Mouse (Mus musculus) heart, embryonic 14.5 days (tissue): ENCODE measurements at regions not wholly inside any gene's neighbourhood (a gene's known extent, or its start where the extent isn't known, plus 50 kb on each side); places are given as distances from the start of the nearest gene placed in this dataset.

Experiments
- ATAC-seq: fragments of 200-750 bp; cut with Nextera tagmentation; 2 replicates; pipeline ENCODE4 v1.8.0; 2017; ENCODE audit warnings: low read depth, moderate TSS enrichment; ENCODE audit not compliant: insufficient number of reproducible peaks, insufficient read depth, low FRiP score
- H3K27ac ChIP-seq, 2 experiments: fragments of 200-500 bp in 1 of 2; fragments of 300-500 bp in 1 of 2; sonication (generic) in 1 of 2; replicated peaks in 1 of 2; 2 replicates each; pipeline ENCODE4 v1.5.1; 2012 to 2014; ENCODE audit warnings: low read depth in 2 of 2, low read length in 2 of 2, control low read depth in 1 of 2, mild to moderate bottlenecking in 1 of 2, mixed read lengths in 1 of 2; ENCODE audit not compliant: control insufficient read depth in 1 of 2, insufficient read depth in 1 of 2
- H3K27me3 ChIP-seq: fragments of 300-500 bp; sonication (generic); 2 replicates; pipeline ENCODE4 v1.6.1; 2014; ENCODE audit warnings: mild to moderate bottlenecking, low read length, control low read depth; ENCODE audit not compliant: control insufficient read depth, insufficient read depth
- H3K36me3 ChIP-seq: fragments of 300-500 bp; sonication (generic); 2 replicates; pipeline ENCODE4 v1.6.1; 2014; ENCODE audit warnings: mild to moderate bottlenecking, control low read depth, low read length, mixed read lengths; ENCODE audit not compliant: control insufficient read depth, insufficient read depth
- H3K4me1 ChIP-seq, 2 experiments: fragments of 200-500 bp in 1 of 2; fragments of 300-500 bp in 1 of 2; sonication (generic) in 1 of 2; 2 replicates each; pipeline ENCODE4 v1.6.1; 2012 to 2014; ENCODE audit warnings: low read length in 2 of 2, control low read depth in 1 of 2, mixed read lengths in 1 of 2; ENCODE audit not compliant: control insufficient read depth in 2 of 2, insufficient read depth in 2 of 2
- H3K4me2 ChIP-seq: fragments of 300-500 bp; sonication (generic); 2 replicates; pipeline ENCODE4 v1.6.1; 2014; ENCODE audit warnings: mild to moderate bottlenecking, low read length
- H3K4me3 ChIP-seq, 2 experiments: fragments of 200-500 bp in 1 of 2; fragments of 300-500 bp in 1 of 2; sonication (generic) in 1 of 2; 2 replicates each; pipeline ENCODE4 v1.5.1; 2012 to 2014; ENCODE audit warnings: low read length in 2 of 2, mild to moderate bottlenecking in 2 of 2, control low read depth in 1 of 2, low read depth in 1 of 2, moderate library complexity in 1 of 2; ENCODE audit not compliant: control insufficient read depth in 1 of 2, insufficient read depth in 1 of 2
- H3K9ac ChIP-seq: fragments of 300-500 bp; sonication (generic); 2 replicates; pipeline ENCODE4 v1.6.1; 2014; ENCODE audit warnings: mild to moderate bottlenecking, low read length
- H3K9me3 ChIP-seq: fragments of 300-500 bp; sonication (generic); 2 replicates; pipeline ENCODE4 v1.6.1; 2016; ENCODE audit warnings: low read length, control low read depth; ENCODE audit not compliant: control insufficient read depth
- WGBS: fragments of 180-500 bp; shearing (Covaris S2); extraction: QIAGEN DNeasy Blood & Tissue Kit; methylation state at CpG from one replicate; pipeline ENCODE4 v1.1.7; 2014; 5-methylcytosine and 5-hydroxymethylcytosine counted together

DNA sequence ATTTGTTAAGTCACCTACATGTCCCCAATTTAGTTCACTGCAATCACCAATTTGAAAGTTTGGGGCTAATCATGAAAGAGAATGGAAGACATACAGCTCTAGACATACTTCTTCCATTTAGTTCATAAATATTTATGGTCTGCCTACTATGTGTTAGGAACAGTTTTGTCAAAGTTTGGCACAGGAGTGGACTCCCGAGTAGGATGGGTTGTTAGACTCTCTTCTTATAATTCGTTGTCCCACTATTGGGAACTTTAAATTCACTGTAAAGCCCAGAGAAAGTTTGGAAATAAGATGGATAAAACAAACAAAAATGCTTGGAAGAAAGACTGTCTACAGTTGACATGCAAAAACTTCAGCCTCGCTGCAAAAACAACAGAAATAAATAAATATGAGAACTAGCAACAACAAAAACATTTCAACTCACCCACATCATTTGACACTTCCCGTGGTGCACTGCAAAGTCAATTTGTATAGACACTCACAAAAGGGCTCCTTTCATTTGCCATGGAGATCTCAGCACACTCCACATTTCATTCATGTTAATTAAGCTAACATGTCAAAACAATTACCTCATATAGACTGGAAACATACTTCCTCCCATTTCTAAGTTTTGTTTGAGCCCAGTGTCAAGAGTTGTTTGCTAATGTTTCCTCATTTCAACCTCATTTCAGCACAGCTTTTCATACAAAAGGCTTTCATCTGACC is 570.2 kb upstream of the Kirrel3 start:
- 66% methylated on average over 4 of the region's 4 CpGs for WGBS
- no peaks in the 10 kb centered on the region for H3K9me3 ChIP-seq
- no peaks in the 10 kb centered on the region for H3K27me3 ChIP-seq
- H3K4me2 ChIP-seq = no peak overlapping the region
- no peak overlapping the region for H3K4me3 ChIP-seq
- ATAC-seq = no peak
- no peak overlapping the region for H3K9ac ChIP-seq
- no peaks in the 10 kb centered on the region for H3K36me3 ChIP-seq
- H3K4me1 ChIP-seq = no peaks in the 10 kb centered on the region
- H3K27ac ChIP-seq = no peak overlapping the region

DNA sequence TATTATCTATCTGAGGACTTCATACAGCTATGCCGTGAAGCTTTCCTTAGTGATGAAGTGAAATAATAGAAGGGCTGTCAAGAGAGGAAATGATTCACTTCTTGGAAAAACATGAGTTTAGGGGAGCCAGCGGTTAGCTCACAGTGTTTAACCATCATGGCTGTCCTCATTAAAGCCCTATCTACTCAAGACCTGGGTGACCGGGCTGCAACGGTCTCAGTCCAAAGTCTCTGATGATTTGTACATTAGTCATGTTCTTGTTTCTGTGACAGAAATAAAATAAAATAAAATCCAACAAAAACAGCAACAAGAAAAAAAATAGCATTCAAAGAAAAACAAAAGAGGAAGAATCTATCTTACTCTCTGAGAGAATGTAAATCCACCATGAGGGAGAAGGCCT is 555.4 kb upstream of the Kirrel3 start:
- no peak overlapping the region for H3K4me3 ChIP-seq

DNA sequence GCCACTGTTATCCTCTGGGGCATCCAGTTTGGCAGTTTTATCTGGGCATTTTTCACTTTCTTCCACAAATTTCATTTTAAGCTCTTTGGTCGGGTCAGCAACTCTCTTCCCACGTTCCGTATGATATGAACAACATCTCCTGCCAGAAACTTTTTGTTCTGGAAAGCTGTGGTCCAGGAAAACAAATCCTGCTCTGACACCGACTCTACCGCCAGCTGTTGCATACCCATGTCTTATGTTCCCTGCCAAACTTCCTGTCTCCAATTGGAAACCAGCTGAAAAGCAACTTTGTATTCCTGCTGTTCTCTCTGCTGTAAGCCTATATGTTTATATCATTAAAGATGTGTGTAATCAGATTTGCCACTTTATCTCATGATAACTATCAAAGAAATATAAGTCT is 551.6 kb upstream of the Kirrel3 start:
- ATAC-seq = no peak
- Histone ChIP-seq H3K36me3 (no peaks in the 10 kb centered on the region), H3K9ac (no peak overlapping the region), H3K4me2 (no peak overlapping the region), H3K4me1 (no peaks in the 10 kb centered on the region), H3K27me3 (no peaks in the 10 kb centered on the region), H3K4me3 (no peak overlapping the region), H3K9me3 (no peaks in the 10 kb centered on the region), H3K27ac (no peak overlapping the region)
- 75% methylated on average over 5 of the region's 5 CpGs for WGBS

More for the DNA sequence above, 555.4 kb upstream of the Kirrel3 start:
- WGBS = 62% methylated on average over 4 of the region's 4 CpGs
- Histone ChIP-seq H3K36me3 (no peaks in the 10 kb centered on the region), H3K9ac (no peak overlapping the region), H3K27me3 (no peaks in the 10 kb centered on the region), H3K9me3 (no peaks in the 10 kb centered on the region), H3K4me2 (no peak overlapping the region), H3K4me1 (no peaks in the 10 kb centered on the region), H3K27ac (no peak overlapping the region)
- ATAC-seq = no peak

DNA sequence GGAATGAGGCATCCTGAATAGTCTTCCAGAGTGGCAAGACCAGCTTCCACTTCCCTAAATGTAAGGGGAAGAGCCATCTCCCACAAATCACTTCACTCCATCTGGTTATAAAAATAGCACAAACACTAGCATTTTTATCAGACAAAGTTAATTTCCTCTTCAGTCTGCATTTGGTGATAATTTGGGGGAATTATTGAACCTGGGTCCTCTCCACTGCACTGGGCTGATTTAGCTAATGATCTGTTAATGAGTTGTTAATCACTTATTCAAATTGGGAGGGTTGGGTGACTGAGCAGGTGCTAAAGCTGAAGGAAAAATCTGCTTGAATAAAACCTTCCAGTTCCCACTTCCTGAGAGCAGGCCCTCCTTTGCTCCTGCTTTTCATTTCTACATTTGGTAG is 531.4 kb upstream of the Kirrel3 start:
- H3K4me1 ChIP-seq = no peaks in the 10 kb centered on the region
- no peak overlapping the region for H3K9ac ChIP-seq
- H3K9me3 ChIP-seq = no peaks in the 10 kb centered on the region
- no peak overlapping the region for H3K4me3 ChIP-seq
- no peak overlapping the region for H3K27ac ChIP-seq
- H3K36me3 ChIP-seq = no peaks in the 10 kb centered on the region
- no peaks in the 10 kb centered on the region for H3K27me3 ChIP-seq
- no peak for ATAC-seq
- no peak overlapping the region for H3K4me2 ChIP-seq
